Mouse (Mus musculus): ENCODE results near the gene Ear14.
"Not testable (repeated sequence)": the region's sequence is repeated elsewhere in the genome, so short reads cannot be mapped to it uniquely, and the experiment has no call there.

GRCm38 (mm10) chr14:51163323-51163722 lies 39.9 kb upstream of the Ear14 start:
- TF ChIP-seq POLR2A (IDR thresholded peaks at IDR 0.05; ENCODE audit: low read depth, low read length); CTCF (conservative IDR thresholded peaks at IDR 0.05; ENCODE audit: insufficient read depth, insufficient read length, low read depth, low read length): not testable (repeated sequence)

Data from kidney, adult 2 months (tissue).